Mouse (Mus musculus): ENCODE results near the gene Fam90a1a. TPM values are rescaled to one million over a fixed set of nuclear protein-coding genes. Genes with fewer than 3 reads are reported as not detected.

The Fam90a1a gene
- total and polyA plus RNA-seq, 3 experiments = not detected

GRCm38 (mm10) chr8:21966646-21967045 is 8.1 kb downstream of the Fam90a1a start:
- Histone ChIP-seq H3K36me3 (ENCODE audit: control insufficient read depth in 1 of 2, insufficient read depth in 2 of 2, low read length in 2 of 2) (no peaks in the 10 kb centered on the region), H3K27ac (ENCODE audit: control insufficient read depth, low read depth, low read length) (no peak overlapping the region), H3K9me3 (replicated peaks; ENCODE audit: insufficient read depth, low read length) (no peaks in the 10 kb centered on the region), H3K4me1 (ENCODE audit: control insufficient read depth in 1 of 2, insufficient read depth in 2 of 2, low read length in 2 of 2) (no peaks in the 10 kb centered on the region), H3K4me3 (ENCODE audit: control insufficient read depth in 1 of 2, insufficient read depth in 1 of 2, low read depth in 2 of 2, low read length in 2 of 2) (no peak overlapping the region), H3K9ac (ENCODE audit: control insufficient read depth, low read depth, low read length, poor library complexity, severe bottlenecking) (no peak overlapping the region), H3K79me2 (ENCODE audit: control insufficient read depth, insufficient read depth, low read length, poor library complexity) (no peaks in the 10 kb centered on the region), H3K27me3 (ENCODE audit: control insufficient read depth in 1 of 2, insufficient read depth in 2 of 2, low read length in 2 of 2) (no peaks in the 10 kb centered on the region)
- DNase-seq (ENCODE audit: low read depth, low spot score) = no peak
- TF ChIP-seq MEF2A (IDR thresholded peaks at IDR 0.05; ENCODE audit: extremely low read depth, insufficient replicate concordance, low read depth, low read length, poor library complexity, severe bottlenecking) (no peak), ZC3H11A (IDR thresholded peaks at IDR 0.05; ENCODE audit: low read depth, low read length) (no peak), CTCF (IDR thresholded peaks at IDR 0.05 in 2 of 3, conservative IDR thresholded peaks at IDR 0.05 in 1 of 3; ENCODE audit: control insufficient read depth in 1 of 3, insufficient read depth in 1 of 3, low read depth in 2 of 3, low read length in 3 of 3, poor library complexity in 1 of 3, severe bottlenecking in 1 of 3) (no peak), CHD2 (IDR thresholded peaks at IDR 0.05; ENCODE audit: low read length) (no peak)

- no peaks in the 10 kb centered on the region for H3K79me2 ChIP-seq (ENCODE audit: control insufficient read depth, insufficient read depth, low read length, poor library complexity)
- TF ChIP-seq HCFC1 (IDR thresholded peaks at IDR 0.05; ENCODE audit: low read depth, low read length) (no peak), POLR2A (IDR thresholded peaks at IDR 0.05; ENCODE audit: control insufficient read depth in 1 of 2, insufficient read depth in 1 of 2, low read depth in 1 of 2, low read length in 2 of 2, poor library complexity in 1 of 2) (no peak)
These were observed 11.0 kb downstream of the Fam90a1a start, which contains the start of gene Ccdc70 for GRCm38 (mm10) chr8:21969475-21969874. Gene Ccdc70 (plus strand): TSS chr8:21969775.

GRCm38 (mm10) chr8:21978193-21978592 is 19.7 kb downstream of the Fam90a1a start:
- Histone ChIP-seq H3K9me3 (replicated peaks; ENCODE audit: insufficient read depth, low read length) (no peaks in the 10 kb centered on the region), H3K4me3 (ENCODE audit: control insufficient read depth in 1 of 2, insufficient read depth in 1 of 2, low read depth in 2 of 2, low read length in 2 of 2) (no peak overlapping the region), H3K36me3 (ENCODE audit: control insufficient read depth in 1 of 2, insufficient read depth in 2 of 2, low read length in 2 of 2) (no peaks in the 10 kb centered on the region), H3K9ac (ENCODE audit: control insufficient read depth, low read depth, low read length, poor library complexity, severe bottlenecking) (no peak overlapping the region), H3K79me2 (ENCODE audit: control insufficient read depth, insufficient read depth, low read length, poor library complexity) (no peaks in the 10 kb centered on the region), H3K4me1 (ENCODE audit: control insufficient read depth in 1 of 2, insufficient read depth in 2 of 2, low read length in 2 of 2) (no peaks in the 10 kb centered on the region), H3K27me3 (ENCODE audit: control insufficient read depth in 1 of 2, insufficient read depth in 2 of 2, low read length in 2 of 2) (no peaks in the 10 kb centered on the region), H3K27ac (ENCODE audit: control insufficient read depth, low read depth, low read length) (no peak overlapping the region)
- TF ChIP-seq ELF1 (IDR thresholded peaks at IDR 0.05; ENCODE audit: low read depth, low read length) (no peak), GABPA (IDR thresholded peaks at IDR 0.05; ENCODE audit: low read depth, low read length) (no peak), ZC3H11A (IDR thresholded peaks at IDR 0.05; ENCODE audit: low read depth, low read length) (no peak), TBP (IDR thresholded peaks at IDR 0.05; ENCODE audit: low read depth, low read length) (no peak), MAFK (IDR thresholded peaks at IDR 0.05; ENCODE audit: borderline replicate concordance, low read depth, low read length) (no peak), CTCF (IDR thresholded peaks at IDR 0.05 in 2 of 3, conservative IDR thresholded peaks at IDR 0.05 in 1 of 3; ENCODE audit: control insufficient read depth in 1 of 3, insufficient read depth in 1 of 3, low read depth in 2 of 3, low read length in 3 of 3, poor library complexity in 1 of 3, severe bottlenecking in 1 of 3) (no peak), ZNF384 (IDR thresholded peaks at IDR 0.05; ENCODE audit: low read depth, low read length) (no peak), CHD2 (IDR thresholded peaks at IDR 0.05; ENCODE audit: low read length) (no peak), USF1 (IDR thresholded peaks at IDR 0.05; ENCODE audit: low read depth, low read length) (no peak), MEF2A (IDR thresholded peaks at IDR 0.05; ENCODE audit: extremely low read depth, insufficient replicate concordance, low read depth, low read length, poor library complexity, severe bottlenecking) (no peak), MXI1 (IDR thresholded peaks at IDR 0.05; ENCODE audit: low read depth, low read length) (no peak), EP300 (IDR thresholded peaks at IDR 0.05; ENCODE audit: low read depth in 1 of 2, low read length in 2 of 2) (no peak), CHD1 (IDR thresholded peaks at IDR 0.05; ENCODE audit: low read depth, low read length) (no peak)
- no peak for DNase-seq (ENCODE audit: low read depth, low spot score)

More at GRCm38 (mm10) chr8:21969475-21969874, 11.0 kb downstream of the Fam90a1a start, which contains the start of gene Ccdc70:
- DNase-seq (ENCODE audit: low read depth, low spot score) = no peak
- no peaks in the 10 kb centered on the region for H3K4me1 ChIP-seq (ENCODE audit: control insufficient read depth in 1 of 2, insufficient read depth in 2 of 2, low read length in 2 of 2)
- H3K9ac ChIP-seq (ENCODE audit: control insufficient read depth, low read depth, low read length, poor library complexity, severe bottlenecking) = no peak within 1 kb of the TSS
- H3K27ac ChIP-seq (ENCODE audit: control insufficient read depth, low read depth, low read length) = no peak within 1 kb of the TSS
- H3K9me3 ChIP-seq (replicated peaks; ENCODE audit: insufficient read depth, low read length) = no peaks in the 10 kb centered on the region
- H3K27me3 ChIP-seq (ENCODE audit: control insufficient read depth in 1 of 2, insufficient read depth in 2 of 2, low read length in 2 of 2) = no peaks in the 10 kb centered on the region
- no peak within 1 kb of the TSS for H3K4me3 ChIP-seq (ENCODE audit: control insufficient read depth in 1 of 2, insufficient read depth in 1 of 2, low read depth in 2 of 2, low read length in 2 of 2)
- H3K36me3 ChIP-seq (ENCODE audit: control insufficient read depth in 1 of 2, insufficient read depth in 2 of 2, low read length in 2 of 2) = no peaks in the 10 kb centered on the region
